Mouse (Mus musculus) urinary bladder, adult 18-20 months (tissue): ENCODE results near the gene Dennd1a.
A peak's percentile ranks its signal among the peaks of the same experiment; 100 is the strongest.

Experiments used
- DNase-seq, 2 experiments: peaks; one replicate each; pipeline ENCODE4 v3.0.0; 2022; ENCODE audit warnings: low spot score in 2 of 2, mixed read lengths in 2 of 2

Dennd1a gene

GRCm38 (mm10) chr2:37818761-37819525 is 468.2 kb downstream of the Dennd1a start:
- DNase-seq: no peak

DNA sequence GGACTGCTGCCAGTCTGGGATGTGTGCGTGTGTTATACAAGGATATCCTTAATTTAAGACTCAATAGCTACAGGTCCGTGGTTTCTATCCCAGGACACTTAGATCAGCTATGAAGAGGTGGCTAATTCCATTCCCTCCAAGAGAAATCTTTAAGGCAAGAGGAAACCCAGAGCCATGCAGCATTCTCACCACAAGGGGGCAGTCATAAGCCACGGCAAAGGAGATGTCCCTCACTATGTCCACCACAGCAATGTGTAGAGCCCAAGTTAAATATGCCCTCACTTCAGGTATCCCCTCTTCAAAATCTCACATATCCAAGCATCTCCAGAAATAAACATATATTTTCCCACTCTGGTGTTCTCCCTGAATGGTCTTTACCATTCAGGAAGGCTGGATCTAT is 471.5 kb downstream of the Dennd1a start:
- DNase-seq: peak; percentile 46 to 49

- DNase-seq: no peak
These were observed 472.3 kb downstream of the Dennd1a start for GRCm38 (mm10) chr2:37814820-37815361.

DNA sequence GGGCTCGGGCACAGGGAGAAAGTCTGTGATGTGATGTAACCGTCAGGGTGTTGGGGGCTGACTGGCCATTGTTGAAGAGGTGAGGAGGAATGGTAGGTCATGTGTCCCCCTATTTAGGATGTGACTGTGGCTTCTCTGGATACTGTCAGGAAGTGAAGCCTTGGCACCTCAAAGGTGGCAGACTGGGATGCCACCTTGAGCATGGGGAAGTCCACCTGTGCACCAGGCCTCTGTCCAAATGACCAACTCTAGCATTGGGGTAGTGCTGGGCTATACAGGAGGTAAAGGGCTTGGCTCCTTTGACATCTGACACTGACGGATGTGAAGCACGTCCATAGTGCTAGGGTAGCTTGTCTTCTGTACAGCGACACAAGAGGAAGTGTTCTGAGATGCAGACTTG is 474.8 kb downstream of the Dennd1a start:
- no peak for DNase-seq

- no peak for DNase-seq
These were observed 475.5 kb downstream of the Dennd1a start for GRCm38 (mm10) chr2:37811682-37812081.

DNA sequence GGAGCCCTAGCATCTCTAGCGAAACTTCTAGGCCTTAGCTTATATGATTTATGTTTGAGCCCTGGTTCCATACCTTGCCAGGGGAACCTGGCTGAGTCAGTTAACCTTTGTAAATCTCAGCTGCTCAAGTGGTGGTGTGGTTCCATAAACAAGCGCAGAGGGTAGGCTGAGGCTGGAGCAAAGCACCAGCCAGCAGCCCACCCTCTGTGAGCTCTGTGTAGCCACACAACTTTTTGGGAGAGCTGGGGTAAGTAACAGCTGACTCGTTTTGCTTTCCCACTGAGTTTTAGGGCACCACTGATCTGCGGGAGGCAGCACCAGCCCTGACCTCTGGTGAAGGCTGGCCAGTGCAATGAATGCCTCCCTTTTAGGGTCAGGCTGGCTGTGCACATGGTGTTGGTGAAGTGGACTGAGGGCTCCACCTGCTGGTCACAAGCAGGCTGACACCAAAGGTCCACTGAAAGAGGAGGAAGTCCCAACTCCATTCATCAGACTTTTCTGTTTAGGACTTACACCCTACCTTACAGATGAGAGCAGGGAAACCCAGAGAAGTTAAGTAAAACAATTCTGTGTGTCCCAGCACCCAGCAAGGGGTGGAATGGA is 484.5 kb downstream of the Dennd1a start:
- peak; percentile 45 to 54 for DNase-seq

DNA sequence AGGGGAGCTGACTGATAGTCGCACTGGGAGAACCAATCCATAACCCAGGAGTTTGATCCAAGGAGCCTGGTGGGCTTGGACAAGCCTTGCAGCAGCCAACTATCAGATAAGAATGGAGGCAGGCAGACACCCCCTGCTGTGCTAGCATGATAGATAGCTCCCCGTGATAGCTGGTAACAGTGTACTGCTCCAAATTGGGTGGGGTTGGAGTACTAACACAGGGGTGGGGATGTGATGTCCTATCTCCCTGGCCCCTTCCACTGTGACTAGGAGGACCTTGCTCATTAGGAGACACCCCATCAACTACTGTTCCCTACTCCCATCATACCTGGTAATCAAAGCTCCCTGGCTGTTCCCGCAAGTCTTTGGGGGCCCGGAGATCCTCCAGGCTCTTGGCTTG is 485.5 kb downstream of the Dennd1a start:
- no peak for DNase-seq

- DNase-seq: no peak
These were observed 488.1 kb downstream of the Dennd1a start for GRCm38 (mm10) chr2:37799137-37799536.

DNA sequence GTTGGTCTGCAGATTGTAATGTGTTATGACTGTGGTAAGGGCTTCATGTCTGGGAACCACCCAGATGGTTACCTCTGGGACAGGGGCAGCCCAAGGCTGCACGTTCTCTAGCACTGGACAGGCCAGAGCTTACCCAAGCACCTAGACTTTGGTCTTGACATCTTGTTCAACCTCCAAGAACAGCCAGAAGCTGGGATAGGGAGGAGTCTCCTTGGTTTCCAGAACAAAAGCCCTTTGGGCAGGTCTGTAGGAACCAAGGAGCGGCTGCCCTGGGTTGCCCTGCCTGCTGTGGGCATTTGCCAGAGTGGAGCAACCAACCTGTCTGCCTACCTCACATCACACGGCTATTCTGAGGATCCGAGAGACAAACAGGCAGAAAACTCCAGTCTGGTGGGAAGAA is 490.1 kb downstream of the Dennd1a start:
- DNase-seq: no peak

GRCm38 (mm10) chr2:37796021-37796420 is 491.2 kb downstream of the Dennd1a start:
- no peak for DNase-seq

GRCm38 (mm10) chr2:37791340-37791739 is 495.9 kb downstream of the Dennd1a start:
- DNase-seq: no peak

- DNase-seq: no peak
These were observed 496.5 kb downstream of the Dennd1a start for GRCm38 (mm10) chr2:37790738-37791137.

DNA sequence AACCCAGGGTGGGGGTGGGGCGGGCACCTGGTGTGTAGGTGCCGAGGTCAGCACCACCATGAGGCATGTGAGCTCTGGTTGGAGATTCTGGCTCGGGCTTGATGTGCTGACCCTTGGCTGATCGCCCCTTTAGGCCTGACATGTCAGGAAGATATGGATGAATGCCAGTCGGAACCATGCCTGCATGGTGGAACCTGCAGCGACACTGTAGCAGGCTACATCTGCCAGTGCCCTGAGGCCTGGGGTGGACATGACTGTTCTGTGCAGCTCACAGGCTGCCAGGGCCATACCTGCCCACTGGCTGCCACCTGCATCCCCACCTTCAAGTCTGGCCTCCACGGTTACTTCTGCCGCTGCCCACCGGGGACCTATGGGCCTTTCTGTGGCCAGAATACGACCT is 497.2 kb downstream of the Dennd1a start:
- no peak for DNase-seq

DNA sequence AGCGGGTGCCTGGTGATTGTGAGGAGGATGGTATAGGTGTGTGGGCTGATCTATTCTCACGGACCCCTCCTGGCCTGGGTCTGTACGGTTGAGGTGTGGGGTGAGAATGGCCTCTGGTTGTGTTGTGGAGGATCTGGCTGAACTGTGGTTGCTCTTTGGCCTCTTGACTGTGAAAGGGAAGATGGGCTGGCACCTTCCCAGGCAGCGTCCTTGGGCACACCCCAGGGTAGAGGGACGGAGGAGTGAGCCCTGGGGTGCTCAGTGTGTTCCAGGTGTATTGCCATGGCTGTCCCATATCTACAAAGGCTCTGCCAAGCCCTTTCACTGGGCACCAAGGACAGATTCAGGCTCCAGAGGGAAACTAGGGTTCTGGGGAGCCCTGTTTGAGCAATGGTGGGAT is 498.2 kb downstream of the Dennd1a start:
- no peak for DNase-seq

DNA sequence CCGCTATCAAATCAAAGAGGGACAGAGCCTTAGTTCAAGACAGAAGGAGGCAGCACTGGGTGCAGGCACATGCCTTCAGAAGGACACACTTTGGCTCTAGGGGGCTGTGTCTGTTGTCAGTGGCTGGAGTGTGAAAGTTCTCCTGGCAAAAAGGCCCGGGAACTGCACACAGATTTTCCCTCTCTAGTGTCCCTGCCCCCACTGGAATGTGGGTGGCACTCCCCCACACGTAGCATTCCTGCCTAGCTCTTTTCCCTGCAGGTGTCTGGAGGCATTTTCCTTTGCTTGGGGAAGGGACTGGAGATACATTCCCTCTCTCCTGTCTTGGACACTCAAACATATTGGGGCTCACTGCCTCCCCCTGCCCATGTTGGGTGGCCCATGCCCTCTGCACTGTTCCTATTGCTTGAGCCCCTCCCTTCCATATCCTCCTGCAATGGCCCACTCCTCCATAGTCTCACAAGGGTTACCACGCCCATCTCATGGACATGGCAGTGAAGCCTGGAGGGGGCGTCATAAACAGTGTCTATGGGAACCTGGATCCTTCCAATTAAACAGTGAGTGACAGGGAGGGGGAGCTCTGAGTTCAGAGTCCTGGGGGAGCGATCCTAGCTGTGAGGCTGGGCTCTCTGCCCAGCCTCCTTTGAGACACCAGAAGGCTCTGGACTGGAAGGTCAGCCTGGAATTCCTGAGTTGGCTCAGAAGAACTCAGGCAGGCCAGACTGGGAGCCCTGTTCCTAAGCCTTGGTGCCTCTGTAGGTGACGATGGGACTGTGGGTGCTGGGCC is 498.8 kb downstream of the Dennd1a start:
- DNase-seq: no peak

DNA sequence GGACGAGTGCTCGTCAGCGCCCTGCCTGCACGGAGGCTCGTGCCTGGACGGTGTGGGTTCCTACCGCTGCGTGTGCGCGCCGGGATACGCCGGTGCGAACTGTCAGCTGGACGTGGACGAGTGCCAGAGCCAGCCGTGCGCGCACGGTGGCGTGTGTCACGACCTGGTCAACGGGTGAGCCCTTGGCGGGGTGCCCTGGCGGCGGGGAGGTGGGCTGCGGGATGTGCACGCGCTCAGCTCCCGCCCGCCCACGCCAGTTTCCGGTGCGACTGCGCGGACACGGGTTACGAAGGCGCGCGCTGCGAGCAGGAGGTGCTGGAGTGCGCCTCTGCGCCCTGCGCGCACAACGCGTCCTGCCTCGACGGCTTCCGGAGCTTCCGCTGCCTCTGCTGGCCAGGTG is 500.7 kb downstream of the Dennd1a start:
- DNase-seq: no peak

- DNase-seq: peak in 1 of 2 experiments; percentile 16
These were observed 502.7 kb downstream of the Dennd1a start for GRCm38 (mm10) chr2:37784473-37784872.

DNA sequence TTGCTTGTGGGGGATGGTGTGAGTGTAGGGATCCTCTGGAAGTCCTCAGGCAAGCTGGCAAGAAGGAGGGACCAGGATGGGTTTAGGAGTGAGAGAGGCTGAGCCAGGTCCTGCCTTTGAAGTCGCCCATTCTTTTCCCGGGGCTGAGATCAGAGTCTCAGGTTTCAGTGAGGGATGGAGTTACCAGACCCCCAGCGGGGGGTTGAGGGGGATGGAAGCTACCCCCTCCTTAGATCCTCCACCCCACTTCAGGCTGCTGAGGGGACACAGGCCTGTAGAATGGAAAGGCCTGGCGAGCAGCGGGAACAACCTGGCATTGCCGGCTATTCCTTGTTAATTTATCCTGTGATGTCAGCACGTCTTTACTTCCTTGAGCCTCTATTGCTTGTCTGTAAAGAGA is 505.2 kb downstream of the Dennd1a start:
- no peak for DNase-seq

DNA sequence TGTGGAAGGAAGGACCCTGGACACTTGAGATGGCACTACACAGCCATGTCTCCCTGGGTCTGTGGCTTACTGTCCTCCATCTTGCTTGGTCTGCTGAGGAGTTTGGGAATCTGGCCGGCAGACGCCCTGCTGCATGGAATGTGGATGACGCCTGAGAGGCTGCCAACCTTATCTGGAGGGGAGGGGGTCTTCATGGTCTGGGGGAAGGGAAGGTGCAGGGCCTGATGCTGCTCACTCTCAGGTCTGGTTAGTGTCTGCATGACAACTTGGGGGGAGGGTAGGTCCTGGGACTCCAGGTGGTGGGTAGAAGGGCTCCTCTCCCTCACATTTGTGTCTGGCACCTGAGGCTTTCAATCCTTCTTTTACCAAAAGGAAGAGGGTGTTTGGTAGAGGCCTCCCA is 505.8 kb downstream of the Dennd1a start:
- no peak for DNase-seq

- DNase-seq: peak in 1 of 2 experiments; percentile 42
These were observed 506.8 kb downstream of the Dennd1a start for GRCm38 (mm10) chr2:37780270-37780929.

- DNase-seq: no peak
These were observed 509.1 kb downstream of the Dennd1a start for GRCm38 (mm10) chr2:37777958-37778720.
